Mouse (Mus musculus): ENCODE measurements around the gene AI481877. TPM values are rescaled to one million over a fixed set of nuclear protein-coding genes. Genes with fewer than 3 reads are reported as not detected.
A peak's percentile ranks its signal among the peaks of the same experiment; 100 is the strongest.

AI481877 gene
- polyA plus RNA-seq, 1 experiment = not detected

- Histone ChIP-seq H3K4me1 (ENCODE audit: control insufficient read depth, insufficient read depth, low read length) (peaks cover 7% of the 10 kb centered on the region), H3K4me3 (ENCODE audit: insufficient read depth, low read length) (no peak overlapping the region), H3K27ac (ENCODE audit: insufficient read depth, low read length) (no peak overlapping the region)
- TF ChIP-seq POLR2A (IDR thresholded peaks at IDR 0.05; ENCODE audit: extremely low read depth, insufficient read depth, low read length) = no peak
- no peak for TF ChIP-seq CTCF (IDR thresholded peaks at IDR 0.05; ENCODE audit: extremely low read depth, insufficient read depth, low read length)
Measured at GRCm38 (mm10) chr4:59009186-59009585, 129.6 kb downstream of the AI481877 start.

GRCm38 (mm10) chr4:59007974-59008373, 130.8 kb downstream of the AI481877 start:
- no peak overlapping the region for H3K27ac ChIP-seq (ENCODE audit: insufficient read depth, low read length)

GRCm38 (mm10) chr4:59007016-59007415, 131.8 kb downstream of the AI481877 start:
- Histone ChIP-seq H3K4me3 (ENCODE audit: insufficient read depth, low read length) (no peak overlapping the region), H3K4me1 (ENCODE audit: control insufficient read depth, insufficient read depth, low read length) (peaks cover 7% of the 10 kb centered on the region), H3K27ac (ENCODE audit: insufficient read depth, low read length) (no peak overlapping the region)
- TF ChIP-seq CTCF (IDR thresholded peaks at IDR 0.05; ENCODE audit: extremely low read depth, insufficient read depth, low read length) (no peak), POLR2A (IDR thresholded peaks at IDR 0.05; ENCODE audit: extremely low read depth, insufficient read depth, low read length) (no peak)

More at GRCm38 (mm10) chr4:59007974-59008373, 130.8 kb downstream of the AI481877 start:
- Histone ChIP-seq H3K4me1 (ENCODE audit: control insufficient read depth, insufficient read depth, low read length) (peaks cover 7% of the 10 kb centered on the region), H3K4me3 (ENCODE audit: insufficient read depth, low read length) (no peak overlapping the region)
- TF ChIP-seq CTCF (IDR thresholded peaks at IDR 0.05; ENCODE audit: extremely low read depth, insufficient read depth, low read length) (no peak), POLR2A (IDR thresholded peaks at IDR 0.05; ENCODE audit: extremely low read depth, insufficient read depth, low read length) (no peak)

GRCm38 (mm10) chr4:59006211-59006610, 132.6 kb downstream of the AI481877 start:
- TF ChIP-seq POLR2A (IDR thresholded peaks at IDR 0.05; ENCODE audit: extremely low read depth, insufficient read depth, low read length) (no peak), CTCF (IDR thresholded peaks at IDR 0.05; ENCODE audit: extremely low read depth, insufficient read depth, low read length) (no peak)
- Histone ChIP-seq H3K27ac (ENCODE audit: insufficient read depth, low read length) (no peak overlapping the region), H3K4me3 (ENCODE audit: insufficient read depth, low read length) (no peak overlapping the region), H3K4me1 (ENCODE audit: control insufficient read depth, insufficient read depth, low read length) (peaks cover 7% of the 10 kb centered on the region)

- H3K4me3 ChIP-seq (ENCODE audit: insufficient read depth, low read length) = peak overlapping the region; percentile 56
- no peak overlapping the region for H3K27ac ChIP-seq (ENCODE audit: insufficient read depth, low read length)
- H3K4me1 ChIP-seq (ENCODE audit: control insufficient read depth, insufficient read depth, low read length) = peaks cover 7% of the 10 kb centered on the region
- TF ChIP-seq CTCF (IDR thresholded peaks at IDR 0.05; ENCODE audit: extremely low read depth, insufficient read depth, low read length) (no peak), POLR2A (IDR thresholded peaks at IDR 0.05; ENCODE audit: extremely low read depth, insufficient read depth, low read length) (no peak)
Measured at GRCm38 (mm10) chr4:59003806-59004200, 135.0 kb downstream of the AI481877 start.

GRCm38 (mm10) chr4:59002948-59003805, 135.6 kb downstream of the AI481877 start, which contains the start of gene Gm20503:
Gm20503 (plus strand) TSS chr4:59003210.
- peaks cover 7% of the 10 kb centered on the region for H3K4me1 ChIP-seq (ENCODE audit: control insufficient read depth, insufficient read depth, low read length)
- H3K27ac ChIP-seq (ENCODE audit: insufficient read depth, low read length) = peak within 1 kb of the TSS; percentile 66
- peak within 1 kb of the TSS; percentile 56 for H3K4me3 ChIP-seq (ENCODE audit: insufficient read depth, low read length)
- TF ChIP-seq CTCF (IDR thresholded peaks at IDR 0.05; ENCODE audit: extremely low read depth, insufficient read depth, low read length) (no peak), POLR2A (IDR thresholded peaks at IDR 0.05; ENCODE audit: extremely low read depth, insufficient read depth, low read length) (peak; percentile 65; the same call in 1 of the 2 replicates)

- TF ChIP-seq CTCF (IDR thresholded peaks at IDR 0.05; ENCODE audit: extremely low read depth, insufficient read depth, low read length) (peak; percentile 19; the same call in 1 of the 2 replicates), POLR2A (IDR thresholded peaks at IDR 0.05; ENCODE audit: extremely low read depth, insufficient read depth, low read length) (no peak)
- Histone ChIP-seq H3K27ac (ENCODE audit: insufficient read depth, low read length) (no peak overlapping the region), H3K4me1 (ENCODE audit: control insufficient read depth, insufficient read depth, low read length) (peaks cover 2% of the 10 kb centered on the region)
Measured at GRCm38 (mm10) chr4:59000614-59001013, 138.2 kb downstream of the AI481877 start.

GRCm38 (mm10) chr4:58999686-59000085, 139.1 kb downstream of the AI481877 start:
- Histone ChIP-seq H3K27ac (ENCODE audit: insufficient read depth, low read length) (no peak overlapping the region), H3K4me1 (ENCODE audit: control insufficient read depth, insufficient read depth, low read length) (no peaks in the 10 kb centered on the region), H3K4me3 (ENCODE audit: insufficient read depth, low read length) (no peak overlapping the region)
- TF ChIP-seq CTCF (IDR thresholded peaks at IDR 0.05; ENCODE audit: extremely low read depth, insufficient read depth, low read length) (peak; percentile 84), POLR2A (IDR thresholded peaks at IDR 0.05; ENCODE audit: extremely low read depth, insufficient read depth, low read length) (no peak)

More at GRCm38 (mm10) chr4:59000614-59001013, 138.2 kb downstream of the AI481877 start:
- H3K4me3 ChIP-seq (ENCODE audit: insufficient read depth, low read length) = no peak overlapping the region

- no peak for TF ChIP-seq CTCF (IDR thresholded peaks at IDR 0.05; ENCODE audit: extremely low read depth, insufficient read depth, low read length)
- no peak overlapping the region for H3K27ac ChIP-seq (ENCODE audit: insufficient read depth, low read length)
- no peaks in the 10 kb centered on the region for H3K4me1 ChIP-seq (ENCODE audit: control insufficient read depth, insufficient read depth, low read length)
- H3K4me3 ChIP-seq (ENCODE audit: insufficient read depth, low read length) = no peak overlapping the region
Measured at GRCm38 (mm10) chr4:58998688-58999087, 140.1 kb downstream of the AI481877 start.

- no peak overlapping the region for H3K27ac ChIP-seq (ENCODE audit: insufficient read depth, low read length)
- H3K4me3 ChIP-seq (ENCODE audit: insufficient read depth, low read length) = no peak overlapping the region
- TF ChIP-seq CTCF (IDR thresholded peaks at IDR 0.05; ENCODE audit: extremely low read depth, insufficient read depth, low read length) = no peak
- no peak for TF ChIP-seq POLR2A (IDR thresholded peaks at IDR 0.05; ENCODE audit: extremely low read depth, insufficient read depth, low read length)
- H3K4me1 ChIP-seq (ENCODE audit: control insufficient read depth, insufficient read depth, low read length) = no peaks in the 10 kb centered on the region
Measured at GRCm38 (mm10) chr4:58997081-58997480, 141.7 kb downstream of the AI481877 start.
